Mouse (Mus musculus): ENCODE data around the gene Orc5. TPM values are rescaled to one million over a fixed set of nuclear protein-coding genes. Genes with fewer than 3 reads are reported as not detected.
A peak's percentile ranks its signal among the peaks of the same experiment; 100 is the strongest.

The Orc5 gene
- 10 to 100 TPM in 18 of 26 experiments, 1 to 10 TPM in 8; 2.6 to 42.7 (median 25.1) TPM for total RNA-seq (2018; cell fraction: chromatin; rRNA removed)
- 10 to 100 TPM in 24 of 26 experiments, 1 to 10 TPM in 2; 7.3 to 21.9 (median 17.7) TPM for total RNA-seq (2018; cell fraction: cytosol; rRNA removed)
- 10 to 100 TPM in 19 of 26 experiments, 1 to 10 TPM in 7; 3.7 to 39.3 (median 19.0) TPM for total RNA-seq (2018; cell fraction: nucleus; rRNA removed)
- 17.8 to 23.6 TPM (median 23.4 TPM) in 3 replicates for polyA plus RNA-seq (2018)

- 1% methylated on average over 29 of the region's 31 CpGs for WGBS (ENCODE audit: missing documents)
- peak within 1 kb of the TSS; percentile 89 for H3K4me3 ChIP-seq (ENCODE audit: inconsistent target)
- peak within 1 kb of the TSS; percentile 92 for H3K27ac ChIP-seq
- H3K36me3 ChIP-seq (ENCODE audit: inconsistent target), result peaks cover 18% of the 10 kb centered on the region
- H3K79me2 ChIP-seq (ENCODE audit: inconsistent target), result peaks cover 13% of the 10 kb centered on the region
These were observed at the start of gene Orc5 for GRCm38 (mm10) chr5:22550033-22550551. TSS of gene Orc5 (minus strand) at chr5:22550429.

- Histone ChIP-seq H3K27ac (no peak overlapping the region), H3K79me2 (ENCODE audit: inconsistent target) (no peaks in the 10 kb centered on the region), H3K4me3 (ENCODE audit: inconsistent target) (no peak overlapping the region), H3K36me3 (ENCODE audit: inconsistent target) (no peaks in the 10 kb centered on the region)
- WGBS (ENCODE audit: missing documents), result 96% methylated on average over 4 of the region's 4 CpGs
These were observed 46.8 kb upstream of the Orc5 start for GRCm38 (mm10) chr5:22596981-22597380.

DNA sequence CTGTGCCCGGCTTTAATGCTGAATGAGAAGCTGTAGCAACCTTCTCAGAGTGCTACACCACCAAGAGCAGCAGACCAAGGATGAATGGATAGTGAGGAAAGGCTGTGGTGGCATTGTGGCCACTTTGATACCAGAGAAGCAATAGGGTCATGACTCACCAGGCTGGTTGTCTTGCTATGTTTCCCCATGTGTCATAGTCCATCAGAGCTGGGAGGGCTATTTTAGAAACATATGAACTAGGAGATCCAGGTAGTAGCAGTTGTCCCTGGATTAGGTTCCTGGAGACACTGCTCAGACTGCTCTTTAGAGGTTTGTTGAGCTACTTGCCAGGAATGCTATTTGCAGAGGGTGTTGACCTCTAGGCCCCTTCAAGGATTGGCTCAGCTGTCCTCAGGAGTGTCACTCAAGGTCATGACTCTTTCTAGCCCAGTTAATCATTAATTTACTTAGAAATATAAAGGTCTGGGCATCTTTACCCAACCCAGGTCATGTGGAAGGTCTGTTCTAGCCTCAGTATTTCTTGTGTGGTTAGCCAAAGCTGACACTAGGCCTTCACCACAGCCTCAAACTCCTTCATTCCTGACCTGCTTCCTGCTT, 39.2 kb upstream of the Orc5 start:
- H3K79me2 ChIP-seq (ENCODE audit: inconsistent target), result no peaks in the 10 kb centered on the region
- no peaks in the 10 kb centered on the region for H3K36me3 ChIP-seq (ENCODE audit: inconsistent target)
- no peak overlapping the region for H3K4me3 ChIP-seq (ENCODE audit: inconsistent target)
- no peak overlapping the region for H3K27ac ChIP-seq
- 82% methylated on average over 1 of the region's 1 CpGs for WGBS (ENCODE audit: missing documents)

- 50% methylated on average over 1 of the region's 1 CpGs for WGBS (ENCODE audit: missing documents)
- no peak overlapping the region for H3K4me3 ChIP-seq (ENCODE audit: inconsistent target)
- H3K79me2 ChIP-seq (ENCODE audit: inconsistent target), result no peaks in the 10 kb centered on the region
- H3K27ac ChIP-seq, result no peak overlapping the region
- no peaks in the 10 kb centered on the region for H3K36me3 ChIP-seq (ENCODE audit: inconsistent target)
These were observed 37.3 kb upstream of the Orc5 start for GRCm38 (mm10) chr5:22587492-22587891.

DNA sequence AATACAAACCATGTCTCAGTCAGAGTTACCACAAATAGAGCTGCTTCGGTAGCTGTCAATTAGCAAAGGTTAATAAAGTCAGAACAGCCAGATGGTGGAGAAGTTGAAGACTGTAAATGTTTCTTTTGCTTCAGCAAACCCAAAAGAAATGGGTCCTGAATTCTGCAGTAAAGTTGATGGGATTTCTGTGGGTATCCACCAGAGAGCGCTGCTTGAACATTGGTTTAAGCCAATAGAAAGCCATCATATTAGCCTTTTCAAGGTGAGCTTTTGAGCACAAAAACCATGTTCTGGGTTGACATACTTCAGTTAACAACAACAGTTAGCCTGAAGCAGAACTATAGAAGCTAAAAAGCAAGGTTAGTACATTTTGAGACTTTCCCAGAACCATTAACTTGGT, 34.3 kb upstream of the Orc5 start:
- Histone ChIP-seq H3K27ac (no peak overlapping the region), H3K79me2 (ENCODE audit: inconsistent target) (no peaks in the 10 kb centered on the region), H3K4me3 (ENCODE audit: inconsistent target) (no peak overlapping the region), H3K36me3 (ENCODE audit: inconsistent target) (no peaks in the 10 kb centered on the region)
- 73% methylated on average over 2 of the region's 2 CpGs for WGBS (ENCODE audit: missing documents)

DNA sequence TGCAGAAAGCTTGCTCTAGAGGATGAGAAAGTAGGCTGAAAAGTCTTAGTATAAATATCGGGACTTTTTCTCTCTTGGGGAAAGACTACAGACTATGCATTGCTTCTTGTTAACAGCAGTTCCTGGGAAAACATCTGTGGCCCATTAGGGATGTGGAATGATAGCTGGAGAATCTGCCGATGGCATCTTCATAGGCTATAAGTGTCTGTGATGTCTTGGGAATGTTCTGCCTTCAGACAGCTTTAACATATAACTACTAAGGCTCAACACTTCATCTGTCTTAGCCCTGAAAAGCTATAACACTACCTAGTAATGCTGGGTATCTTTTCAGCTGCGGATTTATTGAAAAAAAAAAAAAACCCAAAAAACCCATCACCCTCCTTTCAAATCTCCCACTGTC, 27.8 kb upstream of the Orc5 start:
- Histone ChIP-seq H3K27ac (no peak overlapping the region), H3K36me3 (ENCODE audit: inconsistent target) (no peaks in the 10 kb centered on the region), H3K4me3 (ENCODE audit: inconsistent target) (no peak overlapping the region), H3K79me2 (ENCODE audit: inconsistent target) (no peaks in the 10 kb centered on the region)
- WGBS (ENCODE audit: missing documents), result 88% methylated on average over 2 of the region's 3 CpGs

DNA sequence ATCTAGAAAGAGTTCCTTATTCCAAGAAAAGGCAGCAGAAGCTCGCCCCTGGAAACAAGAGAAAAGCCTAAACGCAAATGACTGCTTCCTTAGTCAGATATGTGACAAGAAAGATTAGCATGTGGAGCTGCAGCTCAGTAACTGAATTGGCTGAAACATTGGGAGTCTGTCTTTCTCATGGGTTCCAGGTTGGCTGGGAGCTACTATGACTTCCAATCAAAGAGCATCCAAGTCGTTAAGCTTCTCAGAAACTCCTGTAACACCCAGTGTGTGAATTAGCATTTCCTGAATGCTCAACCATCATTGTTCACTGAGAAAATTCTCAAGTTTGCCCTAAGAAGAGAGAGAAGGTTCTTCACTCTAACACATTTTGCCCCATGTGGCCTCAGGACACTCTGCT, 24.5 kb upstream of the Orc5 start:
- Histone ChIP-seq H3K36me3 (ENCODE audit: inconsistent target) (no peaks in the 10 kb centered on the region), H3K4me3 (ENCODE audit: inconsistent target) (no peak overlapping the region), H3K27ac (no peak overlapping the region), H3K79me2 (ENCODE audit: inconsistent target) (no peaks in the 10 kb centered on the region)
- WGBS (ENCODE audit: missing documents), result 79% methylated on average over 3 of the region's 3 CpGs

GRCm38 (mm10) chr5:22574161-22574560, 23.9 kb upstream of the Orc5 start:
- no peaks in the 10 kb centered on the region for H3K36me3 ChIP-seq (ENCODE audit: inconsistent target)
- no peak overlapping the region for H3K4me3 ChIP-seq (ENCODE audit: inconsistent target)
- WGBS (ENCODE audit: missing documents), result 69% methylated on average over 1 of the region's 1 CpGs
- H3K27ac ChIP-seq, result no peak overlapping the region
- no peaks in the 10 kb centered on the region for H3K79me2 ChIP-seq (ENCODE audit: inconsistent target)

GRCm38 (mm10) chr5:22573696-22574095, 23.5 kb upstream of the Orc5 start:
- H3K79me2 ChIP-seq (ENCODE audit: inconsistent target), result no peaks in the 10 kb centered on the region
- no peak overlapping the region for H3K4me3 ChIP-seq (ENCODE audit: inconsistent target)
- WGBS (ENCODE audit: missing documents), result 73% methylated on average over 2 of the region's 2 CpGs
- no peaks in the 10 kb centered on the region for H3K36me3 ChIP-seq (ENCODE audit: inconsistent target)
- no peak overlapping the region for H3K27ac ChIP-seq

GRCm38 (mm10) chr5:22572881-22573280, 22.7 kb upstream of the Orc5 start:
- Histone ChIP-seq H3K27ac (no peak overlapping the region), H3K79me2 (ENCODE audit: inconsistent target) (no peaks in the 10 kb centered on the region), H3K4me3 (ENCODE audit: inconsistent target) (no peak overlapping the region), H3K36me3 (ENCODE audit: inconsistent target) (no peaks in the 10 kb centered on the region)
- WGBS (ENCODE audit: missing documents), result 95% methylated on average over 6 of the region's 6 CpGs

DNA sequence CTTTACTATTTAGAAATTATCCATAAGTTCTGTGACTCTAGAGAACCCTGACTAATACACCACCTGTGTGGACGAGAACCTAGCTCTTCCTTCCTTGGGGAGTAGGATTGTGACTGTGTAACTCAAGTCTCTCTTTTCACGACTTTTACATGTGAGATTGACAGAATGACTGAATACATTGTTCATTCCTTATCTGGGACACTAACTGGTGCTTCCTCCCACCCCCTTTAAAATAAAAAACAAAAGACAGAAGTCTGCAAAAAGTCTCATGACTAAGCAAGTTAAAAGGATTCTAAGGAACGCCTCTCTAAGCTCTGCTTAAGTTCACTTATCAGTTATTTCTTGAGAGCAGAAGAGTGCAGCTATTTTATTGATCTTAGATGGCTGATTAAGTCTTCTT, 22.2 kb upstream of the Orc5 start:
- 77% methylated on average over 3 of the region's 3 CpGs for WGBS (ENCODE audit: missing documents)
- Histone ChIP-seq H3K27ac (no peak overlapping the region), H3K4me3 (ENCODE audit: inconsistent target) (no peak overlapping the region), H3K36me3 (ENCODE audit: inconsistent target) (no peaks in the 10 kb centered on the region), H3K79me2 (ENCODE audit: inconsistent target) (no peaks in the 10 kb centered on the region)

DNA sequence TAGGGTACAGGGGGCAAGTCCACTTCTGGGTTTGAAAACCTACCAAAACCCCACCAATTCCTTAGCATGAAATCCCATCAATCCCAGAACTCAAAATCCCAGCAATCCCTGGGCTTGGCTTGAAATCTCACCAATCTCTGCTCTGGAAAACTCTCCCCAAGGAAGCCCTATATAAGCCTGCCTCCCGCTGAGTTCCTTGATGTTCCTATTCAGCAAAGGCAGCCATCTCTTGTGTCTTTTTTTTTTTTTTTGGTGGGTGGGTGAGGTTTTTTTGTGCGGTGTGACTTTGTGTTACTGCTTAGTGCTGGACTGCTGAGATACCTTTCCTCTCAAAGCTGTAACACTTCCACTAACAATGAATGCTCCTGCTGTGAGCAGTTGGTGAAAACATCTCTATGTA, 15.5 kb upstream of the Orc5 start:
- Histone ChIP-seq H3K27ac (no peak overlapping the region), H3K36me3 (ENCODE audit: inconsistent target) (no peaks in the 10 kb centered on the region)
- 100% methylated on average over 2 of the region's 2 CpGs for WGBS (ENCODE audit: missing documents)

GRCm38 (mm10) chr5:22559801-22560200, 9.6 kb upstream of the Orc5 start:
- H3K36me3 ChIP-seq (ENCODE audit: inconsistent target), result no peaks in the 10 kb centered on the region
- no peak overlapping the region for H3K27ac ChIP-seq
- 100% methylated on average over 2 of the region's 2 CpGs for WGBS (ENCODE audit: missing documents)
- H3K4me3 ChIP-seq (ENCODE audit: inconsistent target), result no peak overlapping the region
- no peaks in the 10 kb centered on the region for H3K79me2 ChIP-seq (ENCODE audit: inconsistent target)

More for the DNA sequence above, 15.5 kb upstream of the Orc5 start:
- Histone ChIP-seq H3K79me2 (ENCODE audit: inconsistent target) (no peaks in the 10 kb centered on the region), H3K4me3 (ENCODE audit: inconsistent target) (no peak overlapping the region)

- 93% methylated on average over 4 of the region's 4 CpGs for WGBS (ENCODE audit: missing documents)
- no peak overlapping the region for H3K27ac ChIP-seq
- no peak overlapping the region for H3K4me3 ChIP-seq (ENCODE audit: inconsistent target)
- no peaks in the 10 kb centered on the region for H3K36me3 ChIP-seq (ENCODE audit: inconsistent target)
- H3K79me2 ChIP-seq (ENCODE audit: inconsistent target), result no peaks in the 10 kb centered on the region
These were observed 7.4 kb upstream of the Orc5 start for GRCm38 (mm10) chr5:22557491-22558113.

DNA sequence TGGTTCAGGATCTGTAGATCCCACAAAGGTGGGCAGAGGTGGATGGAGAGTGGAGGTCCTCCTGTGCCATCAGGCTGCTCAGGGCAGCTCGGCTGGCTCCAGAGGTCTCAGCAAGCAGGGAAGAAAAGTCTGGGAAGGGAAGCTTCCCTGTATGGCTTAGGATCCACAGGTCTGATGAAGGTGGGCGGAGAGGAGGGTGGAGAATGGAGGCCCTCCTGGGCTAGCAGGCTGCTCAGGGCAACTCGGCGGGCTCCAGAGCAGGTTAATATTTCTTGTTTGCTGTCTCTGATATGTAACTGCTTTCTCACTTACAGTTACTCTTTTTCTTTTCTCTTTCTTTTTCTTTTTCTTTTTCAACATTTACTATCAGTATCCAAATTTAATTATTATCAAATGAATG, 6.5 kb upstream of the Orc5 start:
- Histone ChIP-seq H3K36me3 (ENCODE audit: inconsistent target) (no peaks in the 10 kb centered on the region), H3K27ac (no peak overlapping the region), H3K4me3 (ENCODE audit: inconsistent target) (no peak overlapping the region), H3K79me2 (ENCODE audit: inconsistent target) (no peaks in the 10 kb centered on the region)
- 96% methylated on average over 4 of the region's 4 CpGs for WGBS (ENCODE audit: missing documents)
